Mouse (Mus musculus) adipocyte (in vitro differentiated cells): ENCODE measurements around the gene Rassf8.

ENCODE experiments used
- DNase-seq: peaks from one replicate; pipeline ENCODE4 v3.0.0-alpha.2; 2016; ENCODE audit warnings: low spot score

The Rassf8 gene

GRCm38 (mm10) chr6:145746132-145746849 lies at the start of gene Rassf8:
Rassf8 (plus strand) TSS chr6:145746748.
- DNase-seq: peak; percentile 78

- peak; percentile 76 for DNase-seq
Measured at GRCm38 (mm10) chr6:145701021-145701540, 45.5 kb upstream of the Rassf8 start.

DNA sequence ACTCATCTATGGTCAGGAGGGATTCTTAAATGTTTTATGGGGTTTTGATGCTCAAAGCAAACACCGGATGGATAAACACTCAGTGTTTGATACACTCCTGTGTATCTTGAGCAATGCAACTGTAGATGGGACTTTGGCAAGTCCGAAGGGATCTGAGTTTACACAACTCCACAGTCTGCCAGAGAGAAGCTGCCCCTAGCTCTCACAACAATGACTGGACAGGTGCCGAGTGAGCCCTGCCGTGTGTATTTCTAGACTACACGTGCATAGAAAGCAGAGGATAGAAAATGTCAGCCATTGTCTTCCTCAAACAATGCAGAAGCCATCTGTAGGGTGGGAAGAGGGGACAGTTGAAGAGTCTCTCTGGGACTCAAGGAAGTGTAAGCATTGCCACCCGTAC lies 42.9 kb upstream of the Rassf8 start:
- no peak for DNase-seq

DNA sequence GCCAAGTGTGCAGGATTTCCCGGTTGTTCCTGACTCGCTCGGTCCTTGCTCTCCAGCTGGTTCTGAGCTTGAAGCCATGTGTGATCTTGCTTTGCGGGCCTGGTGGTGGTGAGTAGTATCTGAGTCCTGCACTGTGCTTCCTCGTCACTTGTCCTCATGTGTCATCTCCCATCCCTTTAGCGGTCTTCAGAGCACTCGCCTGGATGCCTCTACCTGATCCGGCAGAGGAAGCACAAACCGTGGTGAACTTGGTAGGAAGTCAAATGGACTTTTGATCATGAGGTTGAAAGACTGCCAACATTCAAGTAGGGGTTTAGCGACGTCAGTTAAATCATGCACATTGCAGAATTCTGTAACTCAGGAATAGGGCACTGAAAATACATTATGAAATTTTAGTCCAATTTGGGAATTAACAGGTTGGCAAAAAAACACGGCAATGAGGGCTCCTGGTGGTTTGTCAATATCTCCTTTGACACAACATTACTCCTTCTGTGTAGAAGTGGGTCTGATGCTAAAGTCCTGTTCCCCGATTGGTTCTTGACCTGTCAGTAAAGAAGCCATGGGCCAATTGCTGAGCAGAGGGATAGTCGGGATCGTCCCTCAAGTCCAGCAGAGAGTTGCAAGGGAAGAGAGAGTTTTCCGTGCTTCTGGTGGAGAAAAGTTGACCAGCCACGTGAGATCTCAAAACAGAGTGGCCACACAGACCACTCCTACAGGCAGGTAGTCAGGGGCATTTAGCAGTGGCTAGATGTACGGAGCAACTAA lies 36.4 kb upstream of the Rassf8 start:
- no peak for DNase-seq

DNA sequence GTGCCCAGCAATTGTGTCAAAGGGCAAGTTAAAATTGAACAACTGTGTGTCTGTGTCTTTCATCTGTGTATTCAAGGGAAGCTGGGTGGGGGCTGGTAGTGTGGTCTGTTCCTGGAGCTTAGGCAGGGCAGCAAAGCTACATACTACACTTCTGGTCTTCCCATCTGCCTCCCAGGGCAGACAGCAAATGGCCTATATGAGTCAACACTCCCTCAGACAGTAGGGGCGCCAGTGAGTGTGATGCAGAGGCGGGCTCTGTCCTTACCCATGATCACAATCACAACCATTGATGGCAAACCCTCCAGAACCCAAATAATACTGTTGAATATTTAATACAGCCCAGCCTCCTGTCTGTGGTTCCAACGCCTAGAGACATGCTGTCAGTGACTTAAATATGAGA lies 35.8 kb upstream of the Rassf8 start:
- DNase-seq: no peak

GRCm38 (mm10) chr6:145711320-145711719 lies 35.2 kb upstream of the Rassf8 start:
- no peak for DNase-seq

- peak; percentile 44 for DNase-seq
Measured at GRCm38 (mm10) chr6:145713241-145714114, 33.1 kb upstream of the Rassf8 start.

- DNase-seq: no peak
Measured at GRCm38 (mm10) chr6:145714131-145714530, 32.4 kb upstream of the Rassf8 start.

GRCm38 (mm10) chr6:145722596-145722995 lies 24.0 kb upstream of the Rassf8 start:
- DNase-seq: no peak

GRCm38 (mm10) chr6:145723131-145723863 lies 23.3 kb upstream of the Rassf8 start:
- DNase-seq: no peak

DNA sequence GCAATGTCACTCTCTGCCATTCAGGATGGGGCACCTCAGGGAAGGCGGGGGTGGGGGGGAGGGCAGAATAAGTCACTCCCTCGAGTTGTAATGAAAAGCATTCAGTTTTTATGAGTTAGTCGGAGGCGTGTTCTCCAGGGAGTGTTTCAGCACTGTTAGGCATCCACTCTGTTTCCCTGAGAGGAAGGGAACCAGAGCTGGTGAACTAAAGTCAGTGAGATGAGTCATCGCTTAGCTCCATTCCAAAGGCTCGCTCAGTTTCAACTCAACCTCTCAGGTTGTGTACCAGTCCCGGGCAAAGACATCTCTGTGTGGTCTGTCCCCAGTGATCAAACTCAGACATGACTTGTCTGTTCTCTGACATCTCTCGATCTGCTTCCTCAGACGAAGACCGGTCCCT lies 20.7 kb upstream of the Rassf8 start:
- peak; percentile 57 for DNase-seq

DNA sequence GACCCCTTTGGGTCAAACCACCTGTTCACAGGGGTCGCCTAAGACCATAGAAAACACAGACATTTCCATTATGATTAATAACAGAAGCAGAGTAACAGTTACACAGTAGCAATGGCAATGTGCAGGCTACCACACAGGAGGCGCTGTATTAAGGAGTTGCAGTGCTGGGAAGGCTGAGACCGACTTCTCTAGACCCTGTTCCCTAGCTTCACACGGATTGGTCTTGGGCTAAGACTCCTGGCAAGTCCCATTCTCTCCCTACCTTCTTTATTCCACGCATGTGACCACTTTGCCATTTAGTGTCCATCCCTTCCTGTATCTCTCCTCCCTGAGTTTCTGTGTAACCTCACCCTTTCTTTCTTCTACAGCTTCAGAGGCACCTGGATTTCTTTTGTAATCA lies 19.6 kb upstream of the Rassf8 start:
- DNase-seq: no peak

GRCm38 (mm10) chr6:145732868-145733267 lies 13.7 kb upstream of the Rassf8 start:
- DNase-seq: no peak

GRCm38 (mm10) chr6:145733276-145733675 lies 13.3 kb upstream of the Rassf8 start:
- DNase-seq: peak; percentile 49

- no peak for DNase-seq
Measured at GRCm38 (mm10) chr6:145733911-145734310, 12.6 kb upstream of the Rassf8 start.

- DNase-seq: no peak
Measured at GRCm38 (mm10) chr6:145736099-145736498, 10.4 kb upstream of the Rassf8 start.

- no peak for DNase-seq
Measured at GRCm38 (mm10) chr6:145739231-145739630, 7.3 kb upstream of the Rassf8 start.

GRCm38 (mm10) chr6:145740011-145740410 lies 6.5 kb upstream of the Rassf8 start:
- DNase-seq: no peak

- peak; percentile 41 for DNase-seq
Measured at GRCm38 (mm10) chr6:145745291-145745690, 1.3 kb upstream of the Rassf8 start.

DNA sequence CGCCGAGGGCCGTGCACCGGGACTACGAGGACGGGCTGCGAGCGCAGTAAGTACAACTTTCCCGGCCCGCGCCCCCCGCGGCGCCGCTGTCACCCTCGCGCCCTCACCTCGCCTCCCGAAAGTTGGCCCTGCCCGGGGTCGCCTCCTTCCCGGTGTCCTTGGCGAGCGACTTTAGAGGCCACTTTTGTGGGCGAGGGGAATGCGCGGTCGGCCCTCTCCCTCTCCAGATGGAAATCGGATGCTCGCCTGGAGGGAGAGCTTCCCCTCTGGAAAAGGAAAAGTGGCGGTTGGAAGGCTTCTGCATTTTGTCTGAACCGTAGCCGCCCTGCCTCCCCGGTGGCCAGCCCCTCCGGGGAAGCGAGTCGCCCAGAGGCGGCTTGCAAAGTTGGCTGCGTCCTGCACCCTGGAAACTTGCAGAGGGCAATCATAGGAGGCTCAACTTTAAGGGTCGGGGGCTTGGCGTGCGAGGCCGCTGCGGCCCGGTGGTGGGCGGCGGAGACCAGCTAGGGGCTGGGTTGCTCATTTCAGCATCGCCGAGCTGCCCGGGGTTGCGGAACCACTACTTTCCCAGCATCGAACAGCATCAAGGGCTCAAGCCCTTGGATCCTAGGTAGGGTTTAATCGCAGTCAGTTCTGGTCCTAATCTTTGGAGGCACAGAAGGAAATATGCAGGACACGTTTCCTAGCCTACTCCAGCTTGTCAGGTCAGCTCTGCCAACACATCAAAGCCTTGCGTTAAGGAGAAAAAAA lies 548 bp downstream of the Rassf8 start:
- DNase-seq: peak; percentile 56
